Mouse (Mus musculus) stomach, embryonic 14.5 days (tissue): ENCODE data around the gene Arl3. TPM values are rescaled to one million over a fixed set of nuclear protein-coding genes. Genes with fewer than 3 reads are reported as not detected.

Experiments
- ATAC-seq: fragments of 200-750 bp; cut with Nextera tagmentation; 2 replicates; pipeline ENCODE4 v1.8.0; 2017; ENCODE audit warnings: low read depth, moderate TSS enrichment; ENCODE audit not compliant: insufficient number of reproducible peaks, insufficient read depth, low FRiP score
- H3K27ac ChIP-seq: fragments of 300-500 bp; sonication (generic); 2 replicates; pipeline ENCODE4 v1.5.1; 2014; ENCODE audit warnings: mild to moderate bottlenecking, low read length, moderate library complexity, mixed read lengths
- H3K27me3 ChIP-seq: fragments of 300-500 bp; sonication (generic); 2 replicates; pipeline ENCODE4 v1.6.1; 2014; ENCODE audit warnings: low read length, control low read depth, mixed read lengths; ENCODE audit not compliant: control insufficient read depth, insufficient read depth
- H3K36me3 ChIP-seq: fragments of 300-500 bp; sonication (generic); 2 replicates; pipeline ENCODE4 v1.6.1; 2014; ENCODE audit warnings: mild to moderate bottlenecking, control low read depth, low read length, moderate library complexity, mixed read lengths; ENCODE audit not compliant: control insufficient read depth, insufficient read depth
- H3K4me1 ChIP-seq: fragments of 300-500 bp; sonication (generic); 2 replicates; pipeline ENCODE4 v1.6.1; 2014; ENCODE audit warnings: low read length, control low read depth, mixed read lengths; ENCODE audit not compliant: control insufficient read depth, insufficient read depth
- H3K4me2 ChIP-seq: fragments of 300-500 bp; sonication (generic); replicated peaks from 2 replicates; pipeline ENCODE4 v1.6.1; 2014; ENCODE audit warnings: low read depth, low read length, control low read depth
- H3K4me3 ChIP-seq: fragments of 300-500 bp; sonication (generic); 2 replicates; pipeline ENCODE4 v1.5.1; 2014; ENCODE audit warnings: low read depth, low read length, control low read depth
- H3K9ac ChIP-seq: fragments of 300-500 bp; sonication (generic); replicated peaks from 2 replicates; pipeline ENCODE4 v1.6.1; 2014; ENCODE audit warnings: low read depth, mild to moderate bottlenecking, control low read depth, low read length, moderate library complexity, mixed read lengths
- H3K9me3 ChIP-seq: fragments of 300-500 bp; sonication (generic); 2 replicates; pipeline ENCODE4 v1.6.1; 2016; ENCODE audit warnings: low read depth, low read length, control low read depth; ENCODE audit not compliant: control insufficient read depth
- WGBS: fragments of 180-500 bp; shearing (Covaris S2); extraction: QIAGEN DNeasy Blood & Tissue Kit; methylation state at CpG from one replicate; pipeline ENCODE4 v1.1.7; 2014; 5-methylcytosine and 5-hydroxymethylcytosine counted together
- polyA plus RNA-seq: library from polyadenylated mRNA; unstranded; fragments of >200 nt; fragmentation: Nextera tagmentation; extraction: Ambion mirVana; gene quantifications from 2 replicates; pipeline ENCODE4 v1.2.1, GENCODE M21; 2014

The Arl3 gene
- polyA plus RNA-seq, 1 experiment from 2014 or later, result 98.7 TPM

- no peak overlapping the region for H3K9ac ChIP-seq
- WGBS, result 95% methylated on average over 1 of the region's 1 CpGs
- no peaks in the 10 kb centered on the region for H3K27me3 ChIP-seq
- H3K4me1 ChIP-seq, result peaks cover 7% of the 10 kb centered on the region
- no peak overlapping the region for H3K4me2 ChIP-seq
- no peak overlapping the region for H3K4me3 ChIP-seq
- H3K27ac ChIP-seq, result no peak overlapping the region
- ATAC-seq, result no peak
- H3K36me3 ChIP-seq, result peaks cover 16% of the 10 kb centered on the region
- H3K9me3 ChIP-seq, result no peaks in the 10 kb centered on the region
Measured at GRCm38 (mm10) chr19:46489448-46489847, 83.5 kb downstream of the Arl3 start.

- Histone ChIP-seq H3K27me3 (no peaks in the 10 kb centered on the region), H3K4me3 (no peak overlapping the region), H3K9ac (no peak overlapping the region), H3K27ac (no peak overlapping the region), H3K9me3 (no peaks in the 10 kb centered on the region), H3K4me2 (no peak overlapping the region), H3K4me1 (peaks cover 32% of the 10 kb centered on the region), H3K36me3 (peaks cover 20% of the 10 kb centered on the region)
- 64% methylated on average over 2 of the region's 2 CpGs for WGBS
- no peak for ATAC-seq
Measured at GRCm38 (mm10) chr19:46486709-46487108, 86.3 kb downstream of the Arl3 start.

GRCm38 (mm10) chr19:46485847-46486246 lies 87.2 kb downstream of the Arl3 start:
- WGBS, result 64% methylated on average over 9 of the region's 9 CpGs
- H3K4me3 ChIP-seq, result no peak overlapping the region
- no peak overlapping the region for H3K4me2 ChIP-seq
- ATAC-seq, result no peak
- no peaks in the 10 kb centered on the region for H3K9me3 ChIP-seq
- peaks cover 40% of the 10 kb centered on the region for H3K4me1 ChIP-seq
- peaks cover 20% of the 10 kb centered on the region for H3K36me3 ChIP-seq
- no peak overlapping the region for H3K9ac ChIP-seq
- no peaks in the 10 kb centered on the region for H3K27me3 ChIP-seq
- H3K27ac ChIP-seq, result no peak overlapping the region

- H3K4me1 ChIP-seq, result peaks cover 47% of the 10 kb centered on the region
- H3K27me3 ChIP-seq, result no peaks in the 10 kb centered on the region
Measured at GRCm38 (mm10) chr19:46484518-46484917, 88.5 kb downstream of the Arl3 start.

GRCm38 (mm10) chr19:46483701-46484328 lies 89.2 kb downstream of the Arl3 start:
- H3K4me3 ChIP-seq, result no peak overlapping the region
- 75% methylated on average over 15 of the region's 15 CpGs for WGBS
- H3K36me3 ChIP-seq, result peaks cover 25% of the 10 kb centered on the region
- ATAC-seq, result no peak
- peak overlapping the region; percentile 3; the same call in 1 of the 2 replicates for H3K27ac ChIP-seq
- no peaks in the 10 kb centered on the region for H3K27me3 ChIP-seq
- no peak overlapping the region for H3K4me2 ChIP-seq
- no peak overlapping the region for H3K9ac ChIP-seq
- H3K9me3 ChIP-seq, result no peaks in the 10 kb centered on the region
- peaks cover 54% of the 10 kb centered on the region for H3K4me1 ChIP-seq

More at GRCm38 (mm10) chr19:46484518-46484917, 88.5 kb downstream of the Arl3 start:
- Histone ChIP-seq H3K9ac (0 out of 2 replicates have a peak overlapping the region, but pooled peaks have one; percentile 6), H3K9me3 (no peaks in the 10 kb centered on the region), H3K27ac (peak overlapping the region; percentile 3), H3K36me3 (peaks cover 25% of the 10 kb centered on the region), H3K4me2 (no peak overlapping the region), H3K4me3 (no peak overlapping the region)
- ATAC-seq, result no peak
- WGBS, result 75% methylated on average over 5 of the region's 5 CpGs

GRCm38 (mm10) chr19:46482896-46483516 lies 90.0 kb downstream of the Arl3 start:
- no peak overlapping the region for H3K4me2 ChIP-seq
- H3K4me3 ChIP-seq, result no peak overlapping the region
- peaks cover 62% of the 10 kb centered on the region for H3K4me1 ChIP-seq
- H3K9me3 ChIP-seq, result no peaks in the 10 kb centered on the region
- peaks cover 29% of the 10 kb centered on the region for H3K36me3 ChIP-seq
- no peak overlapping the region; the same call in 1 of the 2 replicates for H3K27ac ChIP-seq
- no peak for ATAC-seq
- no peaks in the 10 kb centered on the region for H3K27me3 ChIP-seq
- 49% methylated on average over 17 of the region's 17 CpGs for WGBS
- no peak overlapping the region for H3K9ac ChIP-seq

GRCm38 (mm10) chr19:46481756-46482155 lies 91.2 kb downstream of the Arl3 start:
- Histone ChIP-seq H3K4me1 (peaks cover 72% of the 10 kb centered on the region), H3K4me2 (no peak overlapping the region), H3K9me3 (no peaks in the 10 kb centered on the region), H3K4me3 (no peak overlapping the region), H3K27me3 (no peaks in the 10 kb centered on the region), H3K27ac (peak overlapping the region; percentile 79; the same call in 1 of the 2 replicates), H3K9ac (no peak overlapping the region), H3K36me3 (peaks cover 30% of the 10 kb centered on the region)
- WGBS, result 9% methylated on average over 4 of the region's 4 CpGs
- ATAC-seq, result 0 out of 2 replicates have a peak, but pooled peaks have one; percentile 10

GRCm38 (mm10) chr19:46481352-46481751 lies 91.6 kb downstream of the Arl3 start:
- no peak for ATAC-seq
- H3K9me3 ChIP-seq, result no peaks in the 10 kb centered on the region
- H3K36me3 ChIP-seq, result peaks cover 28% of the 10 kb centered on the region
- H3K4me1 ChIP-seq, result peaks cover 72% of the 10 kb centered on the region
- no peak overlapping the region for H3K4me3 ChIP-seq
- H3K27ac ChIP-seq, result peak overlapping the region; percentile 79
- H3K9ac ChIP-seq, result no peak overlapping the region
- 18% methylated on average over 3 of the region's 3 CpGs for WGBS
- H3K4me2 ChIP-seq, result no peak overlapping the region
- H3K27me3 ChIP-seq, result no peaks in the 10 kb centered on the region
